Mouse (Mus musculus): ENCODE measurements around the gene Ncstn. TPM values are rescaled to one million over a fixed set of nuclear protein-coding genes. Genes with fewer than 3 reads are reported as not detected.
A peak's percentile ranks its signal among the peaks of the same experiment; 100 is the strongest.

Ncstn gene
- 131 and 133 TPM in 2 replicates for polyA plus RNA-seq (2014; fragmentation: Nextera tagmentation; extraction: Ambion mirVana)

GRCm38 (mm10) chr1:172082101-172082898 is at the start of gene Ncstn, which contains the start of gene Copa:
TSS of gene Ncstn (minus strand) at chr1:172082795.
TSS of gene Copa (plus strand) at chr1:172082529.
- no peaks in the 10 kb centered on the region for H3K27me3 ChIP-seq (ENCODE audit: insufficient read depth, low read length)
- peak within 1 kb of the TSS; percentile 91 for H3K9ac ChIP-seq
- peak within 1 kb of the TSS; percentile 76 for H3K27ac ChIP-seq (ENCODE audit: low read depth)
- H3K4me1 ChIP-seq (ENCODE audit: insufficient read depth): no peaks in the 10 kb centered on the region; the same call in none of the 2 replicates
- TF ChIP-seq CTCF (IDR thresholded peaks at IDR 0.05; ENCODE audit: low read depth): peak; percentile 45
- peak; percentile 99 for DNase-seq
- H3K4me3 ChIP-seq (ENCODE audit: low read depth, low read length): peak within 1 kb of the TSS; percentile 74
- peak within 1 kb of the TSS; percentile 74 for H3K4me2 ChIP-seq
- peaks cover 25% of the 10 kb centered on the region for H3K36me3 ChIP-seq (ENCODE audit: insufficient read depth)
- H3K9me3 ChIP-seq (ENCODE audit: low read depth, low read length): no peaks in the 10 kb centered on the region
- WGBS: under 1% methylated on average over 40 of the region's 40 CpGs
- ATAC-seq (ENCODE audit: insufficient read depth): peak; percentile 99

DNA sequence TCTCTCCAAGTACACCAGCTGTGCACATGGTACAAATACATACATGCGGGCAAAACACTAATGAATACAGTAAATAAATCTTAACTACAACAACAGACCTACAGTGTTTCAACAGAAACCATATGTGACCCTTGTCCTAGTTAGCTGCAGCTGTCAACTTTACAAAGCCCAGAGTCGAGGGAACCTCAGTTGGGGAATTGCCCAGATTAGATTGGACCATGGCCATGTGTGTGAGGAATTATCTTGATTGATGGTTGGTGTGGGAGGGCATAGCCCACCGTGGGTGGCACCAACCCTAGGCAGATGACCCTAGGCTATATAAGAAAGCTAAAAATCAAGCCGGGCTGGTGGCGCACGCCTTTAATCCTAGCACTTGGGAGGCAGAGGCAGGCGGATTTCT is 49.7 kb upstream of the Ncstn start:
- no peak for TF ChIP-seq CTCF (IDR thresholded peaks at IDR 0.05; ENCODE audit: low read depth)
- peak; percentile 21 for DNase-seq
- WGBS: 83% methylated on average over 7 of the region's 7 CpGs
- Histone ChIP-seq H3K27me3 (ENCODE audit: insufficient read depth, low read length) (no peaks in the 10 kb centered on the region), H3K4me1 (ENCODE audit: insufficient read depth) (peaks cover 4% of the 10 kb centered on the region; the same call in 1 of the 2 replicates), H3K9me3 (ENCODE audit: low read depth, low read length) (no peaks in the 10 kb centered on the region), H3K36me3 (ENCODE audit: insufficient read depth) (peaks cover 72% of the 10 kb centered on the region), H3K9ac (no peak overlapping the region), H3K4me2 (no peak overlapping the region), H3K4me3 (ENCODE audit: low read depth, low read length) (no peak overlapping the region), H3K27ac (ENCODE audit: low read depth) (no peak overlapping the region)
- no peak for ATAC-seq (ENCODE audit: insufficient read depth)

DNA sequence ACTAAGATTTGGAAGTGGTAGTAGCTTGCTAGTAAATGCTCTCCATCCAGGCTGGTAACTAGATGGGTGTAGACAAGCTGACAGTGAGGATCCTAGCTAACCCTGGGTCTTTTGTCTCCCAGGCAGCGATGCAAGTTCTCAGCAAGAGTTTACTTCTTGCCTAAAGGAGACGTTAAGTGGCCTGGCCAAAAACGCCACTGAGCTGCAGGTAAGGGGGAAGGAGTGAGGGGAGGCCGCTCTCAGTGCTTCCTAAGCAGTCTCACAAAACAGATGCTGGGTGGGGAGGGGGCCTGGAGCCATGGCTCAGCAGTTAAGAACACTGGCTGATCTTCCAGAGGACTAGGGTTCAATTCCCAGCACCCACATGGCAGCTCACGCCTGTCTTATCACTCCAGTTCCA is 47.2 kb upstream of the Ncstn start:
- peaks cover 4% of the 10 kb centered on the region; the same call in 1 of the 2 replicates for H3K4me1 ChIP-seq (ENCODE audit: insufficient read depth)
- WGBS: 91% methylated on average over 5 of the region's 5 CpGs
- TF ChIP-seq CTCF (IDR thresholded peaks at IDR 0.05; ENCODE audit: low read depth): no peak
- no peak overlapping the region for H3K27ac ChIP-seq (ENCODE audit: low read depth)
- no peak overlapping the region for H3K4me3 ChIP-seq (ENCODE audit: low read depth, low read length)
- no peaks in the 10 kb centered on the region for H3K9me3 ChIP-seq (ENCODE audit: low read depth, low read length)
- ATAC-seq (ENCODE audit: insufficient read depth) (no peak), DNase-seq (no peak)
- peaks cover 57% of the 10 kb centered on the region for H3K36me3 ChIP-seq (ENCODE audit: insufficient read depth)
- no peak overlapping the region for H3K9ac ChIP-seq
- no peak overlapping the region for H3K4me2 ChIP-seq
- H3K27me3 ChIP-seq (ENCODE audit: insufficient read depth, low read length): no peaks in the 10 kb centered on the region

DNA sequence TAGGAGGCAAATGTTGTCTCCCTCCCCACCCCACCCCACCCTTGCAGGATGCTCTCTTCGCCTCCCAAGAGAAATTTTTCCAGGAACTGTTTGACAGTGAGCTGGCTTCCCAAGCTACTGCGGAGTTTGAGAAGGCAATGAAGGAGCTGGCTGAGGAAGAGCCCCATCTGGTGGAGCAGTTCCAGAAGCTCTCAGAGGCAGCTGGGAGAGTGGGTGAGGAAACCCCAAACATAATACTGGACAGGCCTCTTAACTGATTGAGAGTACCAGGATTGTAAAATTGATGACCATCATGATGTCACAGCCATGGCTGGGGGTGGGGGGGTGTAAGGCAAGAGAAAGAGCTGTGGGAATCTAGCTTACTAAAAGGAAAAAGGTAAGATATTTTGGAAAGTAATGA is 46.5 kb upstream of the Ncstn start:
- DNase-seq: peak; percentile 47
- WGBS: 52% methylated on average over 2 of the region's 2 CpGs
- H3K27ac ChIP-seq (ENCODE audit: low read depth): no peak overlapping the region
- H3K4me3 ChIP-seq (ENCODE audit: low read depth, low read length): no peak overlapping the region
- no peak overlapping the region for H3K4me2 ChIP-seq
- no peak overlapping the region for H3K9ac ChIP-seq
- H3K36me3 ChIP-seq (ENCODE audit: insufficient read depth): peaks cover 50% of the 10 kb centered on the region
- H3K9me3 ChIP-seq (ENCODE audit: low read depth, low read length): no peaks in the 10 kb centered on the region
- H3K27me3 ChIP-seq (ENCODE audit: insufficient read depth, low read length): no peaks in the 10 kb centered on the region
- ATAC-seq (ENCODE audit: insufficient read depth): no peak
- H3K4me1 ChIP-seq (ENCODE audit: insufficient read depth): peaks cover 4% of the 10 kb centered on the region; the same call in 1 of the 2 replicates
- peak; percentile 40 for TF ChIP-seq CTCF (IDR thresholded peaks at IDR 0.05; ENCODE audit: low read depth)

- no peaks in the 10 kb centered on the region for H3K9me3 ChIP-seq (ENCODE audit: low read depth, low read length)
- H3K27me3 ChIP-seq (ENCODE audit: insufficient read depth, low read length): no peaks in the 10 kb centered on the region
- H3K27ac ChIP-seq (ENCODE audit: low read depth): no peak overlapping the region
- peaks cover 45% of the 10 kb centered on the region for H3K36me3 ChIP-seq (ENCODE audit: insufficient read depth)
- no peak overlapping the region for H3K4me3 ChIP-seq (ENCODE audit: low read depth, low read length)
- ATAC-seq (ENCODE audit: insufficient read depth) (no peak), DNase-seq (no peak)
- no peak overlapping the region for H3K4me2 ChIP-seq
- TF ChIP-seq CTCF (IDR thresholded peaks at IDR 0.05; ENCODE audit: low read depth): no peak
- no peak overlapping the region for H3K9ac ChIP-seq
- peaks cover 4% of the 10 kb centered on the region; the same call in 1 of the 2 replicates for H3K4me1 ChIP-seq (ENCODE audit: insufficient read depth)
- WGBS: 93% methylated on average over 15 of the region's 15 CpGs
Observed at GRCm38 (mm10) chr1:172128563-172128962, 46.0 kb upstream of the Ncstn start.

DNA sequence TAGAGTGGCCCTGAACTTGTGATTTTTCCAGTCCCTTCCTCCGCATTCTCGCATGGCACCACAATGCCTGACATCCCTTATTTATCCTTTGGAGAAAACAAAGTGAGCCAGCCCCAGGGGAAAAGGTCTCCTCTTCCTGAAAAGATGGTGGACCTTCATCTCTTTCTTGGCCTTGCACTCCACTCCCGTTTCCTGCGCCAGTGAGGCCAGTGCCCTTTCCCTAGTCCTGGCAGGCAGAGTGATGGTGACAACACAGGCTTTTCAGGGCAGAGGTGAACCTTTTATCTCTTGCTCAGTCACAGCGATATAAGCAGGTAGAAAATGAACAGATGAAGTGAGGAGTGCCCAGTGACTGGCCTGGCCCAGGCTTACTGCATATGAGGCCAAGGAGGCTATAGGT is 44.9 kb upstream of the Ncstn start:
- H3K9me3 ChIP-seq (ENCODE audit: low read depth, low read length): no peaks in the 10 kb centered on the region
- no peak for TF ChIP-seq CTCF (IDR thresholded peaks at IDR 0.05; ENCODE audit: low read depth)
- H3K4me2 ChIP-seq: peak overlapping the region; percentile 75
- no peak overlapping the region for H3K27ac ChIP-seq (ENCODE audit: low read depth)
- H3K9ac ChIP-seq: peak overlapping the region; percentile 88
- H3K4me3 ChIP-seq (ENCODE audit: low read depth, low read length): peak overlapping the region; percentile 86
- WGBS: 23% methylated on average over 5 of the region's 5 CpGs
- no peaks in the 10 kb centered on the region for H3K27me3 ChIP-seq (ENCODE audit: insufficient read depth, low read length)
- peaks cover 46% of the 10 kb centered on the region for H3K36me3 ChIP-seq (ENCODE audit: insufficient read depth)
- peaks cover 4% of the 10 kb centered on the region; the same call in 1 of the 2 replicates for H3K4me1 ChIP-seq (ENCODE audit: insufficient read depth)
- DNase-seq: no peak
- ATAC-seq (ENCODE audit: insufficient read depth): no peak

Measured in lung, embryonic 14.5 days (tissue).